Mouse (Mus musculus): ENCODE measurements at regions not wholly inside any gene's neighbourhood (a gene's known extent, or its start where the extent isn't known, plus 50 kb on each side); places are given as distances from the start of the nearest gene placed in this dataset.

GRCm38 (mm10) chr14:107570676-107571075 lies 1343.3 kb downstream of the Slitrk1 start:
- TF ChIP-seq POLR2A (IDR thresholded peaks at IDR 0.05; ENCODE audit: insufficient read depth, low read depth, low read length) (no peak), CTCF (IDR thresholded peaks at IDR 0.05) (no peak)

Data from heart, adult 2 months (tissue).